Mouse (Mus musculus): ENCODE results near the gene Atp7a.
A peak's percentile ranks its signal among the peaks of the same experiment; 100 is the strongest.
"Not testable (repeated sequence)": the region's sequence is repeated elsewhere in the genome, so short reads cannot be mapped to it uniquely, and the experiment has no call there.

Atp7a gene

DNA sequence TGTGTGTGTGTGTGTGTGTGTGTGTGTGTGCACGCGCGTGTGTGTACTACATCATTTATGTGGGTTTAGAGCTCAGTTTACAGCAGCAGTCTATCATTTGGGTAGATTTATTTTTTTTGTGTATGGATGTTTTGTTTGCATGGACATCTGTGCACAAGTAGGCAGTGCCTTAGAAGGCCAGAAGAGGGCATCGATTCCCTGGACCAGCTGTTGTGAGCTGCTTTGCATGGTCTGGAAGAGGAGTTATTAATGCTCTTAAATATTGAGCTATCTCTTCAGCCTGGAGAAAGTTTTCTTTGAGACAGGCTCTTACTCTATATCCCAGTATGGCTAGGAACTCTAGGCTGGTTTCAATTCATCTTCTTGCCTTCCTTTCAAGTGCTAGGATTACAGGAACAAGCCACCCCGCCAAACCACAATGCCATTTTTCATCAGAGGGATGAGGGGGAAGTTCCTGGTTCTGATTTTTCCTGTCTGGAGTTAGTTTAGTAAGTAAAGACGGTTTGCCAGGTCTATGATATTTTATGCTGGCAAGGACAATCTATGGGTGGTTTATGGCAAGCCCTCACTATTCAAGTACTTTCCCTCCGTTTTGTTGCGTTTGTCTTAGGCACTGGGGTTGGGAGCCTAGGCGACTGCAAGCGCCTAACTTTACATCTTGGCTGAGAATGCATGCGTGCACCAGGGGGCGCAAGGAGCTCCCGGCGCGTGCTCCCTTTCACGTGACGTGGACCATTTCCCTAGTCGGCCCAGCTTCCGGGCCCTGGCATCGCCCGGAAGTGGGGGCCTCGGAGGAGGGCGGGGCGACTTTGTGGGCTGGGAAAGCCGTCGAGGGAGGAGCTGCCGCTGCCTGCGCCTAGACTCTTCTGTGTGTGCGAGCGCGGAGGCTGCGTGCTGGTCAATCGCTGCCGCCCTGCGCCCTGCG lies at the start of gene Atp7a:
Gene Atp7a (plus strand): TSS at position 859 of the 925 bp plus-strand sequence.
- DNase-seq (ENCODE audit: low spot score in 2 of 2): peak; percentile 81 to 88

DNA sequence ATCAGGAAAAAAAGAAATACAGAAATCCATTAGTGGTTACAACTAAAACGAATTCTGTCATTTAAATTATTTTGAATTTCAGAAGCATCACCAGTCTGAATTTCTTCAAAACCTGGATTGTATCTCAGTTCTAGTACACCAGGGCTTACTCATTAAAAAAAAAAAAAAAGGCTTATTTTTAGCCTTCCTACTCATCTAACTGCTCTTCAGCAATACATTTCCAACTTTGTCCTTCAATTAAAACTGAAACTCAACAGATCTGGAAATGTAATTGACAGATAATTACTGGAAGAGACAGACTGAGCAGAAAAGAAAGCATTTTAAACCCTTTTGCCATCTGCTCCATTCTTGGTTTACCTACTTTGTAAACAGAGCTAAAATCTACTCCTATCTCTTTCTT lies 25.5 kb upstream of the Atp7a start:
- no peak for DNase-seq (ENCODE audit: low spot score in 2 of 2)

DNA sequence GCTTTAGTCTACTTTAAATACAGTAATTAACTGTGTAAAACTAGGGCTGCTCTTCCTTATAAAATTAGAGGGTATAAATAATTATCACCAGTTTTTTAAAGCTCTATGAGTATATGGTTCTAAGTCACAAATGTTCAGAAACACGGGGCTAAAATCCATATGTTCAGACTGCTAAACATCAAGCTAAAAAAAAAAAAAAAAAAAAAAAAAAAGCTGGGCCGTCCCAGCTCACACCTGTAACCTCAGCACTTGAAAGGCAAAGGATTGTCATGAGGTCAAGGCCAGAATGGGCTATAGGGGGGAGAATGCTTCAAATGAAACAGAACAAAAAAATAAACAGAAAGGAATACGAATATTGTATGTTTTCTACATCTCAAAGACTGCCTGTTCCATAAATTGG lies 16.3 kb upstream of the Atp7a start:
- no peak for DNase-seq (ENCODE audit: low spot score in 2 of 2)

DNA sequence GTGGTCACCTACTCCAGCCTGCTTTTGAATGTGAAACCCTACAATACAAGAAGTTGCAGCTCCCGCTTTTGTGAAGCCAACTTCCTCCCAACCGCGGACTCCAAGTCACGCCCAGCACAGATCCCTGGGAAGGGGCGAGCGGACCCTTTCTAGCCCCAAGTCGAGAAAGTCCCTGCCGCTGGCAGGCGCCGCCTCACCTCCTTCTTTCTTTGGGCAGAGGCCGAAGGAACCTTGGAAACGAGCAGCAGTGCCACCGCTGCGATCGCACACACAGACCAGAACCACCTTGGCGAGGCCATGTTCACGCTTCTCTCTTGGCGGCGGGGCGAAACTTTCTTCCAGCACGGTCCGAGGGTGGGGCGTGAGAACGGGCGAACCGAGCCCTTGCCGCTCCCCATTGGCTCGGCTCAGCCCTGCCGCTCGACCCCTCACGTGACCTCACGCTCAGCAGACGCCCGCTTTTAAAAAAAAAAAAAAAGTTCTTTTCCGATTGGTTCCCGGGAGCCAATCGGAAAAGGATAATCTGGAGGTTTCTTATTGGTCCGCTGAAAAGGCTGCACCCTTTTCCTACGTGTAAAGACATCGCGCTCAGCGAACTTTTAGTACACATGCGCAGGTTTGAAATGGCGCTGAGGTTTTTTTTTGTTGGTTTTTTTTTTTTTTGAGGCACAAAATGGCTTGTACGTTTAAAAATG lies 15.5 kb upstream of the Atp7a start, which contains the start of gene Magt1:
Gene Magt1 (minus strand): TSS at position 442 of the 695 bp plus-strand sequence.
- DNase-seq (ENCODE audit: low spot score in 2 of 2): peak; percentile 74 to 86

DNA sequence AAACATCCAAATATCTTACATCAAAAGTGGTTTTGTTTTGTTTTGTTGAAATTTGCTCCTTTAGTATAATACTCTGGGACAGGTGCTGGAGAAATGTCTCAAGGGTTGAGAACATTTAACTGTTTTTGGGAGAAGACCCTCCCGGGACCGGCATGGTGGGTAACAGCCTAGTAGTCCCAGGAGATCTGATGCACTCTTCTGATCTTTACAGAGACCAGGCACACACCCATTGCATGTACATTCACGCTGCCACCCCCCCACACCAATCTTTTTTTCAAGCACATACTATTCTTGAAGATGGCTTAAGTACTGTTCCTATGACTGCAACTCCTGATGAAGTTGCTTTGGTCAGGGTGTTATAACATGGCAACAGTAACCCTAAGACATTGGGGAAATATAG lies 14.5 kb upstream of the Atp7a start:
- DNase-seq (ENCODE audit: low spot score in 2 of 2): no peak

DNA sequence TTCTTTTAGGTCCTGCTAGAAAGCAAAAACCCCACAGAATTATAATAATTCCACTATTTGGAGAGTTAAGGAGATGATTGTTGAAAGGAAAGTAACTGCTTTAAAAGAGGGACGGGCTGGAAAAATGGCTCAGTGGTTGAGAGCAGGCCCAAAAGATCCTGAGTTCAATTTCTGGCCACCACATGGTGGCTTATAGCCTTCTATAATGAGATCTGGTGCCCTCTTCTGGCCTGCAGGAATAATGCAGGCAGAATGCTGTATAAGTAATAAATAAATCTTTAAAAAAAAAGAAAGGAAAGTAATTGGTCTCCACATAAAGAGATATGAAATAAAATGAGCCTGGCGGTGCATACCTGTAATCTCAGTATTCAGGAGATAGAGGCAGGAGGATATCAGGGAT lies 13.9 kb upstream of the Atp7a start:
- peak; percentile 2 to 11 for DNase-seq (ENCODE audit: low spot score in 2 of 2)

DNA sequence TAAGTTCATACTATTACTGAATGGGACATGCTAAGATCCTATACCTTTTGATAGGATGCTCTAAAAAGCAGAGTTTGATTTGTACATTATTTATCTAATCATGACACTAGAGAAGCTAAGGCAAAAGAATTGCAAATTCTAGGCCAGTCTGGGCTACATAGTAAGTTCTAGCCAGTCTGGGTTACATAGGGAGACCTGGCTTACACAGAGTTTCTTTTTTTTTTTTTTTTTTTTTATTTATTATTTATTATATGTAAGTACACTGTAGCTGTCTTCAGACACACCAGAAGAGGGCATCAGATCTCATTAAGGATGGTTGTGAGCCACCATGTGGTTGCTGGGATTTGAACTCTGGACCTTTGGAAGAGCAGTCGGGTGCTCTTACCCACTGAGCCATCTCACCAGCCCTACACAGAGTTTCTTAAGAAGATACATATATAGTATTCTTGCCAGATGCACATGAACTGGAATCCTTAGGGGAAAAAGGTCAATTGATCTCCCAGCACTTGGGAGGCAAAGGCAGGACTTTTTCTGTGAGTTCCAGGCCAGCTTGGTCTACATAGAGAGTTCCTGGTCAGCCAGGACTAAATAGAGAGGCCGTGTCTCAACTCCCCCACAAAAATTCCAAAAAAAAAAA lies 12.2 kb upstream of the Atp7a start:
- DNase-seq (ENCODE audit: low spot score in 2 of 2): not testable (repeated sequence)

DNA sequence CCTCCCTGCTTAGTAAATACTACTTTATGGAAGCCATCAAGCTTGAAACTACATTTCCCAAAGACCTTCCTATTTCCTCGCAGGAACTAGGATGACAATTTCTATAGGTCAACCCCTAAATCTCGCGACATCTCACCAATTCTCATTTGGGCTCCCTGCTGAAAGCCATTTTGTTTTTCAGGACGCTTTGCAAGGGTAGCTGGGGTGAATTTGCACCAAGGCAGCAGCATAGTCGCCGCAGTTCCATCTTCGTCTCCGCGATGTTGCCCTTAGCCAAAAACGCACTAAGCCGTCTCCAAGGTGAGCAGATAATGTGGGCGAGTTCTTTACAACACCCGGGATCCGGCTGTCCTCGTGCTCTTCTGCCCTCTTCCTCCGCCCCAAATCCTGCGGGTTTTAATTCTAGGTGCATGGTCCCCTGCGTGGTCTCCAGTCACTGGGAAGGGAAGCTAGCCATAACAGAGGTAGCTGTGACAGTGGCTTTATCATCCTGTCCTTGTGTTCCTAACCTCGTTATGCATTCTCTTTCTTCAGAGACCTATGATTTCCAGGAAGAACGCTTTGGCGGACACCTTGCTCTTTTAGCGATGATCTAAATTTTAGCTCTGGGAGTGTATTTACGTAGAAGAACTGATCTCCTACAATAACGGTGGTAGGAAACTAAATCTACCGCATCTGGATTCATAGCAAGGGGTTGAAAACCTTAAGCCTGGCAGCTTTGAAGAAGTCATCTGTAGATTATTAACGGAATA lies 11.3 kb upstream of the Atp7a start, which contains the start of gene Cox7b:
Gene Cox7b (plus strand): TSS at position 130 of the 752 bp plus-strand sequence.
- peak; percentile 55 to 57 for DNase-seq (ENCODE audit: low spot score in 2 of 2)

DNA sequence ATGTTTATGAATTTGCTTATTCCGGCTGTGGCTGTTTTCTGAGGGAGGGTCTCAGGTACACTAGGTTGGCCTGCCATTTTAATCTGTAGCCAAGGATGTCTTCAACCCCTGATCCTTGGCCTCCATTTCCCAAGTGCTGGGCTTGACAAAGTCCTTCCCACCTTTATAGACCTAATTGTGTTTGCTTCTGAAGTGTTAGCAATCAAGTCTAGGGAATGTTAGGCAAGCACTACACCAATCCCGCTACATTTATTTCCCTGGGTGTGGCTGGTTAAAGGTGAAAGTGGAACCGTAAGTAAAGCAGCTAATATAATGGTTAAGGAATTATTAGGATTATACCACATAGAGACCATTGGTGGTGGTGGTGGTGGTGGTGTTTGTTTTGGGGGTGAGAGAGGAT lies 10.0 kb upstream of the Atp7a start:
- no peak for DNase-seq (ENCODE audit: low spot score in 2 of 2)

DNA sequence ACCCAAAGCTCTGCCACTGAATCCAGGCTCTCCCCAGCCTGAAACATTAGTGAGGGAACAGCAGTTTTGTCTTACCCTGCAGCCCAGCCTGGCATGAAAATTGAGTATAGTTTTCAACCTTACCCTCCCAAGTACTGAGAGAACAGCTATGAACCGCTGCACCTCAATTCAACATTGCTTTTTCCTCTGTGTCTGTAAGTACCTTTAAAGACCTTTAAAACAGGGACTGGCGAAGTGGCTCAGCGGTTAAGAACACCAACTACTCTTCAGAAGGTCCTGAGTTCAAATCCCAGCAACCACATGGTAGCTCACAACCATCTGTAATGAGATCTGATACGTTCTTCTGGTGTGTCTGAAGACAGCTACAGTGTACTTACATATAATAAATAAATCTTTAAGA lies 9.6 kb upstream of the Atp7a start:
- DNase-seq (ENCODE audit: low spot score in 2 of 2): no peak

DNA sequence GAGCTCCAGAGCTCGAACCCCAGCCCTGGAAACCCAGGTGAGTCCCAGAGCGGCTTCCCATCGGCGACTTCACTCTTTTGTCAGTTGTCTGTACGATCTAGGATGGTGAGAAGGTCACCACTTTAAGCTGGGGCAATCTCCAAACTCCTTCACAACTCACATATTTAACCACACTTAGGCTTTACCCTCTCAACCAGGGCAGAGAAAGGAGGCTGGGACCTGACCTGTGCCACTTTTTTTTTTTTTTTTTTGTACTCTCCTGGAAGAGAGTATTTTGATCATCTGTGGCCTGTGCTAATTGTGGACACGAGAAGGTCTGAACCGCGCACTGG lies 233 bp downstream of the Atp7a start:
- DNase-seq (ENCODE audit: low spot score in 2 of 2): no peak

DNA sequence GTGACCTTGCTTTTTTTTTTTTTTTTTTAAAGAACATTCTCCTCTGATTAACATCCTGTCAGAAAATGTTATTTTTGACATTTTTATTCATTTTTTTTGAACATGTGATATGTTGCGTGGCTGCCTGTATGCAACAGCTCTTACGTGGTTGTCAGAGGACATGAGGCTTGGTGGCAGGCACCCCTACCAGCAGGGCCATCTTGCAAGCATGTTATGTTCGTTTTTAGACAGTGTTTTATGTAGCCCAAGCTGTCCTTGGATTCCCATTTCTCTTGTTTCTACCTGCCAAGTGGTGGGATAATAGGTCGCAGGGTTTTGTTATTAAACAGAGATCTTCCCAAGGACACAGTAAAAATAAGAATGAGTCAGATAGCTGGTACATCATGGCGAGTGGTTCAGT lies 3.1 kb downstream of the Atp7a start:
- DNase-seq (ENCODE audit: low spot score in 2 of 2): no peak

DNA sequence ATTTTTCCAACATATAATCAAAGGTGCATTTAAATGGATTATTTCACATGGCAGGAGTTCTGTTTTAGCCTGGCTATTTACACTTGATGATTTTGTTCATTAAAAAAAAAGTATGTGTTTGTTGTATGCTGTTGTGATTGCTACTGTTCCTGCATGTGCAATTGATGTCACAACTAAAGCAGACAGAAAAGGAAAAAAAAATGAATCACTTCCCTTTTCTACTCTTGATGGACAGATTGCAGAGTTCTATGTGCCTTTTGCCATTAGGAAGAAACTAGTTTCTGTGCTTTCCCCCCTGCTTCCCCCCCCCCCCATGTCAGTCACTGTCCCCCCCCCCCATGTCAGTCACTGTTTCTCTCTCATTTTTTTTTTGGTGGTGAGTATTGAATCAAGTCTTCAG lies 4.0 kb downstream of the Atp7a start:
- no peak for DNase-seq (ENCODE audit: low spot score in 2 of 2)

DNA sequence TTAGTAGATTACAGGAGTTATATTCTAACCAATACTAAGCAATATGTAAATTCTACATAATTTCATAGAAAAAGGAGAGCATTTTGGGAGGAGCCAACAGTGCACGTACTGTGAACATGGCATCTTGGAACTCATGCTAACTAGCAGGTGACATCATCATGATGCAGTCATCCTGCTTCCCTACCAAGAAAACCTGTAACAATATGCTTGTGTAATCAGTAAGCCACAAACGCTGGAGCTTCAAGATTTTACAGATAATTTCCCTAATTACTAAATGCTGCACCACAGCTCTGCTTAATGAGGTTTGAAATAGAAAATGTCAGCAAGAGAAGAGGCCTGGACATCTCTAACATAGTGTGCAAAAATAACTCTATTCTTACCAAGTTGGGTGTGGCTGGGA lies 8.7 kb downstream of the Atp7a start:
- no peak for DNase-seq (ENCODE audit: low spot score in 2 of 2)

DNA sequence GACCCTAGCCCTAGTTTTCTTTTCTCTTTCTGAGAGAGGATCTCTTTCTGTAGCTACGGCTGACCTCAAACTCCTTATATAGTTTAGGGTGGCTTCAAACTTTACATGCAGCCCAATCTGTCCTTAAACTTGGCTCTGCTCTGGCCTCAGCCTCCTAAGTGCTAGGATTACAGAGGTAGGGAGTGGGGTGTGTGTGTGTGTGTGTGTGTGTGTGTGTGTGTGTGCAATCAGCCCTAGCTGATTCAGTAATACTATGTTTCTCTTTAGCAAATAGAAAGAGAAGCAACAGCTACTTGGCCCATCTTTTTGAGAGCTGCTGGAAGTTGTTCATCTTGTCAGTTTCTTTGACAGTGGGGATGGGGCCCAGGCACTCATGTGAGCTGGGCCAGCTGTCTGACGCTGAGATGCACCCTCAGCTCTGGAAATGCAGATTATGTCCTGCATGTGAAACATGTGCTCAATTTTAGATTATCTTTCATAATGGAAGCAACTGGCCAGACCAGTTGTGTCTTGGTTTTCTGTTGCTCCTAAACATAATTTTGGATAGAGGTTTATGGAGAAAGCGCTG lies 10.2 kb downstream of the Atp7a start:
- DNase-seq (ENCODE audit: low spot score in 2 of 2): no peak

DNA sequence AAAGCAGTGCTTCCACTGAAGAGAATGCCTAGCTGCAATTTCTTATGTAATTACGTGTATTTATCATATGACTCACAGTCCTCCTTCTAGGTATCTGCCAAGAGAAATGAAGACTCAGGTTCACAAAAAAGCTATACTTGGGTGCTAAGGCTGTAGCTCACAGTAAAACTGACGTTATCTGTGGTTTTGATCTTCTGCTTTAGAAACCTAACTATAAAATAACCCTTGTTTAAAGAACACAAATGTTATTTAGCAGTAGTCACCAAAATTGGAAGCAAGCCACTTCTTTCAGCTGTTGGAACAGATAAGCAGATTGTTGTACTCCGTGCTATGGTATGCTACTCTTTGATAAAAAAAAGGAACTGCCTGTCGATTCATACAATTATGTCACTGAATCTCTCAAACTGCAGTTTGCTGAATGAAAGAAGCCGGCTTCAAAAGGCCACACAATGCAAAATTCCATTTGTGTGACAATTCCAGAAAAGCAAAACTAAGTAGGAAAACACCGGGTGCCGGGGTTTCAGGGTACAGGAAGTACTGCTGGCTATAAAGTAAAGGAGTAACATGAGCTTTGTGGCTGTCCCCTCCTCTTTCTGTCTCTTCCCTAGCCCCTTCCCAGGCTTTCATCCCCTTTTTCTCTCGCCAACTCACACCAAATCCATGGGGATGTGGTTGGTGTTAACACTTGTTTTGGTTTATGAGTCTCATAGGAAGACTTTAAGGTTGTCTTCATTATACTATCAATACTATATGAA lies 17.0 kb downstream of the Atp7a start:
- peak in 1 of 2 experiments; percentile 3 for DNase-seq (ENCODE audit: low spot score in 2 of 2)

DNA sequence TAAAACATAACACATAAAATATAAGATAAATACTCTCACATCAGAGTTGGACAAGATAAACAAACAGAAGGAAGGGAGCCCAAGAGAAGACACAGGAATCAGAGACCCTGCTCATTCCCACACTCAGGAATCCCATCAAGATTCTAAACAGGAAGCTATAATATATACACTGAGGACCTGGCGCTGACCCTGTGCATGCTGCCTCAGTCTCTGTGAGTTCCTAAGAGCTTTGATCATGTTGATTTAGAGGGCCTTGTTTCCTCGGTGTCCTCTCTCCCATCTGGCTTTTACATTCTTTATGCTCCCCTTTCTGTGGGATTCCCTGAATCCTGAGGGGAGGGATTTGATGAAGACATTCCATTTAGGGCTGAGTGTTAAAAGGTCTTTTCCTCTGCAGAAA lies 18.4 kb downstream of the Atp7a start:
- no peak for DNase-seq (ENCODE audit: low spot score in 2 of 2)

DNA sequence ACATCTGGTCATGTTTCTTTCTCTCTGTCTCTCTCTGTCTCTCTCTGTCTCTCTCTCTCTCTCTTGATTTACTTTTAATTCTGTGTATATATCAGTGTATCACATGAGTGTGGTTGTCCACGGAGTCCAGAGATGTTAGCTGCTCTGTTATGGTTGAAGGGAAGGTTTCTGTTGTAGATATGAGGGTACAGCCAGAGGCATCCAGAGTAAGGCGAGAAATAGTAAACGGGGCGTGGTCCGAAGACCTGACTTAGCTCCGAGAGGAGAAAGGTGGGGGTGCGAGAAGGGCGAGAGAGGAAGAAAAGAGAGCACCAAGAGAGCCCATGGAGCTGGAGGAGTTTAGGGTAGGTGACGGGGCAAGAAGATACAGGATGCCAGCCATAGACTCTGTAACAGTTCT lies 18.9 kb downstream of the Atp7a start:
- no peak for DNase-seq (ENCODE audit: low spot score in 2 of 2)

DNA sequence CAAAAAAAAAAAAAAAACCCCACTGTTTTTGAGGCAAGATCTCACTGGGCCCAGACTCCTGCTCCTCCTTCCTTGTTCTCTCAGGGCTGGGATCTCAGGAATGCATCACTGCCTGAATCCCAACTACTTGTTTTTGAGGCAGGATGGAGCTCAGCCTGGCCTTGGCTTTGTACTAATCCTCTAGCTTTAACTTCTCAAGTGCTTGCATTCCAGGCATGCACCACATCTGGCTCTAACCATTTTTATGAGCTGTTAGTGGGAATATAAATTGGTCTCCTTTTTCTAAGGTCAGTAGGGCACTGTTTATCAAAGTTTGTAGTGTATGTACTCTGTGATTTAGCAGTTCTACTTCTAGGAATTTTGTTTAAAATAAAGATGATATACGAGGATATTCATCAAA lies 21.1 kb downstream of the Atp7a start:
- DNase-seq (ENCODE audit: low spot score in 2 of 2): no peak

DNA sequence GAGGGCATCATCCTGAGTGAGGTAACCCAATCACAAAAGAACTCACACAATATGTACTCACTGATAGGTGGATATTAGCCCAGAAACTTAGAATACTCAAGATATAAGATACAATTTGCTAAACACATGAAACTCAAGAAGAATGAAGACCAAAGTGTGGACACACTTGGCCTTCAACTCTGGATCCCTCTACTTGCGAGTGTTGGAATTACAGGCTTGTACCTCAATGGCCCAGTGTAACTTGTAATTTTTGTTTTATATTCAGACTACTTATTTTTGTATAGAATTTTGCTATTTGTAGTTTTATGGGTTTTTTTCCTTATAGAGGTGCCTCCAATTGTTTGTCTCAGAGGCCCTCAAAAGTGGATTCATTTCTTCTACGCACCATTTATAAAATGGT lies 50.8 kb downstream of the Atp7a start:
- not testable (repeated sequence) for DNase-seq (ENCODE audit: low spot score in 2 of 2)

Data from urinary bladder, postnatal 36 days (tissue).